Mouse (Mus musculus): ENCODE data around the gene Slc43a2. TPM values are rescaled to one million over a fixed set of nuclear protein-coding genes. Genes with fewer than 3 reads are reported as not detected.
"Not testable (repeated sequence)": the region's sequence is repeated elsewhere in the genome, so short reads cannot be mapped to it uniquely, and the experiment has no call there.

Gene Slc43a2
- polyA plus RNA-seq, 1 experiment from 2014 or later, result 24.0 TPM

DNA sequence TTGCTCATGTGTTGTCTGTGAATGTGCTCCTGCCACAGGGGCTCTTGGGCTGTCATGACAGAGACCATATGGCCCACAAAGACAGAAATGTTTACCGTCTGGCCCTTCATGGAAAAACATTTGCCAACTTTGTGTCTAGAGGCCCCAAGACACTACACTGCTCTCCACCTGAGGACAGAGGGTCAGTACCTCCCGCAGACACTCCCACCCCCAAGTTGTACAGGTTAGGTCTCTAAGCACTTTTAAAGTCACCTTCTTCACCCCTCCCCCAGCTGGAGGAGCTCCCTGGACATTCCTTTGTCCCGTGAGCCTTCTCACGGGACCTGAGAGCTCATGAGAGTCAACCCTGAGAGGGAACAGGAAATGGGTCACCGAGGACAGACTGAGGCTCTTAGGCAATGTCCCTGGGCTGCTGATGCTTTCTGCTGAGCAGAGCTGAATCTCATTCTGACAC is 18.2 kb downstream of the Slc43a2 start:
- ATAC-seq, result peak; percentile 85
- peak; percentile 93 for DNase-seq (ENCODE audit: low spot score)

DNA sequence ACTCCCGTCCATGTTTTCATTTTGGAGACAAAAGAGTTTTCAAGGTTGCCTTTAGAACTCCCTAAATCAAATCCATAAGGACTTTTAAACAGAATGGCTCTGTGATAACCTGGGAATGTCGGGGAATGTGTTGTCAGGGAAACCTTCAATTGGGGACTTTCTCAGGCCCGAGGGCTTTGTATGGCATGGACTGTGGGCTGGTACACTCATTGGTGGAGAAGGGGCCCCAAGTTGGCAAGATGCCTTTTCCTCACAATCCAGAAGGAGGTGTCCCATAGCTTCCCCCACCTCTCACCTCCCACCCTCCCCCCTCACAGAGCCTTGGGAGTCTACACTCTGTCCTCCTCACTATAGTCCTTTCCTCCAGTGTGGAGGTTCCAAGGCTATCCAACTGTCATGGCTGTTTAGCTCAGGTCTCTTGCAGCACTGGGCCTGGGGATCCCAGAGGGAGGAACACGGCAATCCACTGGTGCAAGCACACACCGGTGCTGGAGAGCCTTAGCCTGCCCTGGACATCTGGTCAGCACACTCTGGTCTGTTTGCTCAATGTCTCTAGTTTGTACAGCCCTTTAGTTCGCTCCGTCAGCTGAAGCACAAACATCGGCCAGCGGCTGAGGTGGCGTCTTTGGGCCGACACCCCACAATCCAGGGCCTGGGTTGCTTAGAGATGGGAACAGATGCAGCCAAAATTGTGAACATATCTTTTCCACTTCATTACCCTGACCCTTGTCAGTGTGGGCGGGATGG is 18.9 kb downstream of the Slc43a2 start:
- DNase-seq (ENCODE audit: low spot score) (peak; percentile 92), ATAC-seq (peak; percentile 86)
- 40% methylated on average over 12 of the region's 12 CpGs for WGBS
- no peak for TF ChIP-seq CTCF (IDR thresholded peaks at IDR 0.05)
- TF ChIP-seq EP300 (IDR thresholded peaks at IDR 0.05), result no peak; the same call in 1 of the 2 replicates
- Histone ChIP-seq H3K27ac (ENCODE audit: low read length) (peak overlapping the region; percentile 94), H3K4me2 (replicated peaks; ENCODE audit: low read depth, low read length) (no peak overlapping the region), H3K4me1 (ENCODE audit: insufficient read depth, low read depth, low read length) (peaks cover 26% of the 10 kb centered on the region; the same call in 1 of the 2 replicates), H3K4me3 (ENCODE audit: low read depth, low read length) (no peak overlapping the region), H3K9ac (replicated peaks; ENCODE audit: low read depth) (no peak overlapping the region), H3K9me3 (ENCODE audit: low read length) (no peaks in the 10 kb centered on the region), H3K36me3 (ENCODE audit: insufficient read depth, low read length) (no peaks in the 10 kb centered on the region), H3K27me3 (replicated peaks; ENCODE audit: insufficient read depth, low read length) (no peaks in the 10 kb centered on the region)

More for the DNA sequence above, 18.2 kb downstream of the Slc43a2 start:
- H3K27ac ChIP-seq (ENCODE audit: low read length), result peak overlapping the region; percentile 94
- peaks cover 26% of the 10 kb centered on the region; the same call in 1 of the 2 replicates for H3K4me1 ChIP-seq (ENCODE audit: insufficient read depth, low read depth, low read length)
- 16% methylated on average over 5 of the region's 5 CpGs for WGBS
- H3K36me3 ChIP-seq (ENCODE audit: insufficient read depth, low read length), result no peaks in the 10 kb centered on the region
- no peaks in the 10 kb centered on the region for H3K9me3 ChIP-seq (ENCODE audit: low read length)
- TF ChIP-seq CTCF (IDR thresholded peaks at IDR 0.05), result no peak
- peak; percentile 99 for TF ChIP-seq EP300 (IDR thresholded peaks at IDR 0.05)
- H3K4me2 ChIP-seq (replicated peaks; ENCODE audit: low read depth, low read length), result no peak overlapping the region
- no peak overlapping the region for H3K4me3 ChIP-seq (ENCODE audit: low read depth, low read length)
- no peaks in the 10 kb centered on the region for H3K27me3 ChIP-seq (replicated peaks; ENCODE audit: insufficient read depth, low read length)
- H3K9ac ChIP-seq (replicated peaks; ENCODE audit: low read depth), result no peak overlapping the region

DNA sequence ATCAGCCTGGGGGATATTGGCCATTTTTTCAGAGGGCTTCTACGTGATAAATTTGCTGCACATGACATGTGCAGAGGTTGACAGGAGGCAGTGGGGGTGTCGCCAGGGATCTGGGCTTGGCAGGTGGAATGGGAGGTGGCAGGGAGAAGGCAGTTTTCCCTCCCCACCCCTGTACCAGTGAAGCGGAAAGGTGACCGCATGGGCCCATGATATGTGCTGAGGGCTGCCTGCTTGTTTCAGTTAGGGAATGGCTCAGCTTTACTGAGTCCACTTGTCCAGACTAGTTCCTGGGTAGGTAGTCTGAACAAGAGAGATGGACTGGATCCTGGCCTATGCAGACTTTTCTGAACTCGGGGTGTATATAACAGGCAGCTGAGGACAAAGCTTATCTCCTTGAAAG is 19.8 kb downstream of the Slc43a2 start:
- Histone ChIP-seq H3K36me3 (ENCODE audit: insufficient read depth, low read length) (no peaks in the 10 kb centered on the region), H3K4me2 (replicated peaks; ENCODE audit: low read depth, low read length) (no peak overlapping the region), H3K27ac (ENCODE audit: low read length) (peak overlapping the region; percentile 94), H3K27me3 (replicated peaks; ENCODE audit: insufficient read depth, low read length) (no peaks in the 10 kb centered on the region), H3K4me1 (ENCODE audit: insufficient read depth, low read depth, low read length) (peaks cover 26% of the 10 kb centered on the region; the same call in 1 of the 2 replicates), H3K9me3 (ENCODE audit: low read length) (no peaks in the 10 kb centered on the region), H3K9ac (replicated peaks; ENCODE audit: low read depth) (no peak overlapping the region), H3K4me3 (ENCODE audit: low read depth, low read length) (no peak overlapping the region)
- DNase-seq (ENCODE audit: low spot score) (no peak), ATAC-seq (no peak)
- 91% methylated on average over 5 of the region's 5 CpGs for whole genome bisulfite sequencing
- no peak for TF ChIP-seq CTCF (IDR thresholded peaks at IDR 0.05)
- TF ChIP-seq EP300 (IDR thresholded peaks at IDR 0.05), result no peak

DNA sequence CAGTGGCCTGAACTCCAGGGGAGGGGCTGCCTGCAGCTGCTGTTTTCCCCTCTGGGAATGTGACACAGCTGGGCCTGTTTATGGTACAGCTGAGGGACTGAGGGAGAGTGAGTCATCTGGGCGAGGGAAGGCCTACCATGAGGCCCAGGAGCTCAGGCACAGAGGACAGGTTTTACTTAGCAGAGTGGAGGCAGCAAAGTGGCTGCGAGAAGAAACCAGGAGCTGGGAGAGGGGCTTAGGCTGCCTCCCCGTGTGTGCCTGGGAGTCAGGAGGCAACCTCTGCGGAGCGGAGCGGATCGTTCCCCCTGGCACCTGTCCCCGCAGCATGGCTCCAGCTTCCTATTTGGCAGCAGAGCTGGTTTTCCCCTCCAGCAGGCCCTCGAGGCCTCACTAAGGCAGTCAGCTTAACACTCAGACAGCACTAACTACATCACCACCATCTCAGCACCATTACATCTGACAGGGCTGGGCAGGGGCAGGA is 20.5 kb downstream of the Slc43a2 start:
- Histone ChIP-seq H3K9me3 (ENCODE audit: low read length) (no peaks in the 10 kb centered on the region), H3K36me3 (ENCODE audit: insufficient read depth, low read length) (no peaks in the 10 kb centered on the region), H3K9ac (replicated peaks; ENCODE audit: low read depth) (peak overlapping the region; percentile 16; the same call in 1 of the 2 replicates), H3K27me3 (replicated peaks; ENCODE audit: insufficient read depth, low read length) (no peaks in the 10 kb centered on the region), H3K4me3 (ENCODE audit: low read depth, low read length) (no peak overlapping the region), H3K4me2 (replicated peaks; ENCODE audit: low read depth, low read length) (no peak overlapping the region), H3K4me1 (ENCODE audit: insufficient read depth, low read depth, low read length) (peaks cover 26% of the 10 kb centered on the region; the same call in 1 of the 2 replicates), H3K27ac (ENCODE audit: low read length) (peak overlapping the region; percentile 75)
- ATAC-seq, result peak; percentile 51
- TF ChIP-seq EP300 (IDR thresholded peaks at IDR 0.05) (no peak), CTCF (IDR thresholded peaks at IDR 0.05) (no peak)
- peak; percentile 85 for DNase-seq (ENCODE audit: low spot score)
- 39% methylated on average over 9 of the region's 9 CpGs for WGBS

DNA sequence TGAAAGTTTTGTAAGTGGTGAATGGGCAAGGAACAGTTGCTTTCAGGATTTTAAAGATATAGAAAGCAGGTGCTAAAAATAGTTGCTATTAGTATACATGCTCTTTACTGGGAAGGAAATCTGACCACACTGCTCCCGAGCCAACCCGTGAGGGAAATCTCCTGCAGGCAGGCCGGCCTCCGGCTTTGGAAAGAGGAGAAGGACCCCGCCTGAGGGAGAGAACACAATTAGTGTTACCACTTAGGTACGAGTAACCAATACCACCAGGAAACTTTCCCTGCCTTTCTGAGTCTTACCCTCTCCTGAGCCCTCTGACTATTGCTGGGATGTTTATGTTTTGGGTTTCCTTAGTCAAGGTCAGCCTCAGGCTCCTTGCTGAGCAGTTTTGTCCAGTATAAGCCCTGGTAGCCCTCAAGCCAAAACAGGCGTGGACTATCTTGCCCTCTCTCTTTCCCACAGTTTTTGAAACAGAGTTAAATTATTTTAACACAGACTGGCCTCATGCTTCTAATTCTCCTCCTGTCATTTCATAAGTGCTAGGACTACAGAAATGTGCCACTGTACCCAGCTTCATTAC is 21.5 kb downstream of the Slc43a2 start:
- H3K9me3 ChIP-seq (ENCODE audit: low read length), result no peaks in the 10 kb centered on the region
- peaks cover 26% of the 10 kb centered on the region; the same call in 1 of the 2 replicates for H3K4me1 ChIP-seq (ENCODE audit: insufficient read depth, low read depth, low read length)
- ATAC-seq (no peak), DNase-seq (ENCODE audit: low spot score) (no peak)
- TF ChIP-seq EP300 (IDR thresholded peaks at IDR 0.05), result no peak
- TF ChIP-seq CTCF (IDR thresholded peaks at IDR 0.05), result no peak
- no peaks in the 10 kb centered on the region for H3K36me3 ChIP-seq (ENCODE audit: insufficient read depth, low read length)
- no peak overlapping the region for H3K4me2 ChIP-seq (replicated peaks; ENCODE audit: low read depth, low read length)
- no peaks in the 10 kb centered on the region for H3K27me3 ChIP-seq (replicated peaks; ENCODE audit: insufficient read depth, low read length)
- H3K9ac ChIP-seq (replicated peaks; ENCODE audit: low read depth), result no peak overlapping the region
- H3K27ac ChIP-seq (ENCODE audit: low read length), result 0 out of 2 replicates have a peak overlapping the region, but pooled peaks have one; percentile 75
- 43% methylated on average over 7 of the region's 7 CpGs for WGBS
- H3K4me3 ChIP-seq (ENCODE audit: low read depth, low read length), result no peak overlapping the region

DNA sequence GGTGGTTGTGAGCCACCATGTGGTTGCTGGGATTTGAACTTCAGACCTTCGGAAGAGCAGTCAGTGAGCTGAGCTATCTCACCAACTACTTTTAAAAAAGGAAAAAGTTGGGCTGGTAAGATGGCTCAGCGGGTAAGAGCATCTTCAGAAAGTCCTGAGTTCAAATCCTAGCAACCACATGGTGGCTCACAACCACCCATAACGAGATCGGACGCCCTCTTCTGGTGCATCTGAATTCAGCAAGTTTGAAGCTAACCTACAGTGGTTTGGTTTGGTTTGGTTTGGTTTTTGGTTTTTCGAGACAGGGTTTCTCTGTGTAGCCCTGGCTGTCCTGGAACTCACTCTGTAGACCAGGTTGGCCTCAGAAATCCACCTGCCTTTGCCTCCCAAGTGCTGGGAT is 24.5 kb downstream of the Slc43a2 start:
- not testable (repeated sequence) for H3K4me2 ChIP-seq (replicated peaks; ENCODE audit: low read depth, low read length); H3K27me3 ChIP-seq (replicated peaks; ENCODE audit: insufficient read depth, low read length); H3K9me3 ChIP-seq (ENCODE audit: low read length); H3K36me3 ChIP-seq (ENCODE audit: insufficient read depth, low read length); DNase-seq (ENCODE audit: low spot score); H3K9ac ChIP-seq (replicated peaks; ENCODE audit: low read depth); H3K27ac ChIP-seq (ENCODE audit: low read length); H3K4me3 ChIP-seq (ENCODE audit: low read depth, low read length); ATAC-seq
- peaks cover 16% of the 10 kb centered on the region; the same call in 1 of the 2 replicates for H3K4me1 ChIP-seq (ENCODE audit: insufficient read depth, low read depth, low read length)
- 94% methylated on average over 6 of the region's 6 CpGs for WGBS
- TF ChIP-seq CTCF (IDR thresholded peaks at IDR 0.05), result peak; percentile 22; the same call in 1 of the 2 replicates

Measured in lung, postnatal 0 days (tissue).